18 mouse cellular contexts compared by ENCODE assay signal in genomic region chr5:115626237-115626886, GRCm38 (mm10). TPM values are rescaled to one million over a fixed set of nuclear protein-coding genes. Genes with fewer than 3 reads are reported as not detected.
DNase-seq lines count a peak whose midpoint lies in the region; ATAC-seq lines count a peak whose summit lies in the region.
"Had no signal": no experiment of that assay in that cellular context is flagged by ENCODE, and none has a peak within 500 bp of the region (broad histone marks: within the 10 kb centered on the region; RNA-seq: fewer than 3 reads in every experiment).

No protein-coding gene starts in this region.

- no peak overlapping the region for H3K27ac ChIP-seq in heart, embryonic 12.5 days (ENCODE audit: poor library complexity, severe bottlenecking)
- H3K27ac ChIP-seq: limb, embryonic 10.5 days; neural tube, embryonic 12.5 days had no signal

- no peak for DNase-seq in heart, adult 8-10 months (ENCODE audit: low spot score)
- DNase-seq in MEL-GATA-1-ER (ENCODE audit: extremely low read depth, low read depth) = peak; percentile 65
- DNase-seq in frontal cortex, postnatal 10 days (ENCODE audit: low spot score in 2 of 2) = no peak
- DNase-seq in frontal cortex, adult 2 months (ENCODE audit: extremely low spot score in 1 of 2, low spot score in 1 of 2) = no peak
- no peak for DNase-seq in urinary bladder, postnatal 14 days (ENCODE audit: low spot score)
- DNase-seq: adrenal gland, adult 8-10 months; B cell, adult 2 months; cerebellum, adult 9-11 months; kidney, adult 8-10 months; layer of hippocampus, postnatal 36 days; lung, embryonic 14.5 days had no signal

- WGBS in heart, embryonic 12.5 days = 71% methylated on average over 10 of the region's 10 CpGs

- H3K36me3 ChIP-seq in heart, embryonic 12.5 days = peaks cover 13% of the 10 kb centered on the region

- H3K9ac ChIP-seq in heart, embryonic 12.5 days = no peak overlapping the region
- H3K9ac ChIP-seq: lung, embryonic 14.5 days; neural tube, embryonic 12.5 days had no signal

- H3K27me3 ChIP-seq in heart, embryonic 12.5 days (replicated peaks) = no peaks in the 10 kb centered on the region
- H3K27me3 ChIP-seq: neural tube, embryonic 12.5 days had no signal

- no peak overlapping the region for H3K4me3 ChIP-seq in heart, embryonic 12.5 days
- H3K4me3 ChIP-seq: limb, embryonic 10.5 days; megakaryocyte, embryonic 14.5 days; neural tube, embryonic 12.5 days had no signal

- H3K9me3 ChIP-seq in heart, embryonic 12.5 days (replicated peaks) = no peaks in the 10 kb centered on the region
- H3K9me3 ChIP-seq: limb, embryonic 10.5 days; megakaryocyte, embryonic 14.5 days; neural tube, embryonic 12.5 days had no signal

- H3K4me2 ChIP-seq in heart, embryonic 12.5 days = no peak overlapping the region
- H3K4me2 ChIP-seq: lung, embryonic 14.5 days; neural tube, embryonic 12.5 days had no signal

- H3K4me1 ChIP-seq in heart, embryonic 12.5 days (replicated peaks) = peaks cover 7% of the 10 kb centered on the region

- peak; percentile 76 for ATAC-seq in heart, embryonic 12.5 days (ENCODE audit: insufficient number of reproducible peaks, low FRiP score)
- ATAC-seq in erythroid progenitor cell, adult 5-6 weeks (replicated peaks; ENCODE audit: low FRiP score, poor library complexity, severe bottlenecking) = peak; percentile 90
- ATAC-seq in megakaryocyte progenitor cell, adult 5-6 weeks (replicated peaks; ENCODE audit: poor library complexity) = peak; percentile 71
- ATAC-seq: hindbrain, embryonic 16.5 days had no signal

RNA-seq across cellular contexts. Expression of gene Rab35, which starts 5.3 kb away (rescaled TPM):
- 20.1 and 20.9 TPM in 2 replicates for polyA plus RNA-seq in heart, embryonic 12.5 days (2016; fragmentation: Nextera tagmentation; extraction: Ambion mirVana)
- 10 to 100 TPM; 42.0 to 48.0 (median 44.0) TPM for total RNA-seq in heart, adult 8-10 months (2022)
- total RNA-seq in erythroid progenitor cell, adult 5-6 weeks (2015; ENCODE audit: low replicate concordance) = 33.5 and 53.7 TPM in 2 replicates
- total RNA-seq in erythroid progenitor cell, adult 5-6 weeks (2017; ENCODE audit: low replicate concordance) = 46.8 and 49.4 TPM in 2 replicates
- 24.7 and 25.2 TPM in 2 replicates for total RNA-seq in megakaryocyte progenitor cell, adult 5-6 weeks (2015)
- 22.8 and 28.8 TPM in 2 replicates for total RNA-seq in megakaryocyte progenitor cell, adult 5-6 weeks (2017)
- 83.5 and 83.6 TPM in 2 replicates for polyA plus RNA-seq in frontal cortex, adult 2 months (2012; rRNA removed)
